Mouse (Mus musculus) CH12.LX (cell line): Measurements from ENCODE around the gene Gm17304. TPM values are rescaled to one million over a fixed set of nuclear protein-coding genes. Genes with fewer than 3 reads are reported as not detected.

Experiments used
- DNase-seq: peaks from one replicate; pipeline ENCODE4 v3.0.0-alpha.2; 2013; ENCODE audit errors: extremely low read depth
- H3K27ac ChIP-seq: 2 replicates; pipeline ENCODE4 v1.5.1; 2012; ENCODE audit warnings: low read depth, mild to moderate bottlenecking, control low read depth, moderate library complexity; ENCODE audit not compliant: insufficient read depth
- H3K27me3 ChIP-seq: replicated peaks from 2 replicates; pipeline ENCODE3; 2012; ENCODE audit warnings: inconsistent platforms
- H3K36me3 ChIP-seq, 2 experiments: replicated peaks in 1 of 2; 2 replicates each; pipeline versions ENCODE3 to v1.6.1; 2012; ENCODE audit warnings: inconsistent platforms in 1 of 2, low read length in 1 of 2, mild to moderate bottlenecking in 1 of 2, mixed read lengths in 1 of 2, moderate library complexity in 1 of 2; ENCODE audit not compliant: control insufficient read depth in 1 of 2, insufficient read depth in 1 of 2
- H3K4me1 ChIP-seq, 2 experiments: 2 replicates each; pipeline ENCODE4 v1.6.1; 2012; ENCODE audit warnings: inconsistent platforms in 1 of 2, moderate library complexity in 1 of 2; ENCODE audit not compliant: insufficient read depth in 2 of 2, control insufficient read depth in 1 of 2
- H3K4me2 ChIP-seq: 2 replicates; pipeline ENCODE4 v1.6.1; 2012; ENCODE audit warnings: low read depth, mild to moderate bottlenecking, control low read depth; ENCODE audit not compliant: poor library complexity, insufficient read depth, severe bottlenecking
- H3K4me3 ChIP-seq, 3 experiments: fragments of 150-350 bp in 1 of 3; sonication (generic) in 1 of 3; replicated peaks in 1 of 3; 2 replicates each; pipeline versions ENCODE3 to v1.5.1; 2011 to 2012; ENCODE audit warnings: low read depth in 2 of 3, low read length in 2 of 3, mild to moderate bottlenecking in 2 of 3, moderate library complexity in 2 of 3, control low read depth in 1 of 3, improper control_type of control experiment in 1 of 3, inconsistent platforms in 1 of 3, mixed read lengths in 1 of 3; ENCODE audit not compliant: poor library complexity in 1 of 3
- H3K79me2 ChIP-seq: replicated peaks from 2 replicates; pipeline ENCODE4 v1.6.1; 2012; ENCODE audit warnings: mild to moderate bottlenecking, moderate library complexity; ENCODE audit not compliant: control insufficient read depth, poor library complexity, insufficient read depth, severe bottlenecking; ENCODE audit errors: extremely low read depth
- H3K9ac ChIP-seq: 2 replicates; pipeline ENCODE4 v1.6.1; 2012; ENCODE audit warnings: low read depth, mild to moderate bottlenecking, control low read depth, moderate library complexity; ENCODE audit not compliant: insufficient read depth
- H3K9me3 ChIP-seq: replicated peaks from 2 replicates; pipeline ENCODE3; 2012; ENCODE audit warnings: low read length, inconsistent platforms, mixed read lengths
- BHLHE40 ChIP-seq: IDR thresholded peaks from 2 replicates; pipeline ENCODE4 v1.6.1; 2011; ENCODE audit warnings: mild to moderate bottlenecking, low read depth, low read length, improper control_type of control experiment
- CHD2 ChIP-seq: IDR thresholded peaks from 2 replicates; pipeline ENCODE4 v1.6.1; 2011; ENCODE audit warnings: low read length, improper control_type of control experiment
- CTCF ChIP-seq, 2 experiments: IDR thresholded peaks in 1 of 2; conservative IDR thresholded peaks in 1 of 2; 2 replicates each; pipeline ENCODE4 v1.5.1; 2011 to 2012; ENCODE audit warnings: low read depth in 2 of 2, low read length in 2 of 2, improper control_type of control experiment in 1 of 2, inconsistent platforms in 1 of 2, mild to moderate bottlenecking in 1 of 2, moderate library complexity in 1 of 2
- ELF1 ChIP-seq: IDR thresholded peaks from 2 replicates; pipeline ENCODE4 v1.6.1; 2014; ENCODE audit warnings: low read depth, mild to moderate bottlenecking, inconsistent platforms, low read length, improper control_type of control experiment
- EP300 ChIP-seq: IDR thresholded peaks from 2 replicates; pipeline ENCODE4 v1.6.1; 2011; ENCODE audit warnings: low read length, improper control_type of control experiment
- ETS1 ChIP-seq: conservative IDR thresholded peaks from 2 replicates; pipeline ENCODE4 v1.6.1; 2012; ENCODE audit warnings: low read depth, mild to moderate bottlenecking, inconsistent platforms, low read length, improper control_type of control experiment, moderate library complexity
- GABPA ChIP-seq: IDR thresholded peaks from 2 replicates; pipeline ENCODE4 v1.6.1; 2012; ENCODE audit warnings: low read depth, low read length, improper control_type of control experiment, inconsistent platforms; ENCODE audit not compliant: insufficient replicate concordance
- JUND ChIP-seq: conservative IDR thresholded peaks from 2 replicates; pipeline ENCODE4 v1.6.1; 2011; ENCODE audit warnings: low read depth, low read length, improper control_type of control experiment
- MAX ChIP-seq: IDR thresholded peaks from 2 replicates; pipeline ENCODE4 v1.6.1; 2011; ENCODE audit warnings: low read length, improper control_type of control experiment
- MAZ ChIP-seq: IDR thresholded peaks from 2 replicates; pipeline ENCODE4 v1.6.1; 2012; ENCODE audit warnings: low read depth, mild to moderate bottlenecking, inconsistent platforms, low read length, improper control_type of control experiment, moderate library complexity
- MYC ChIP-seq: IDR thresholded peaks from 2 replicates; pipeline ENCODE4 v1.6.1; 2011; ENCODE audit warnings: low read depth, mild to moderate bottlenecking, improper control_type of control experiment, low read length
- NRF1 ChIP-seq: IDR thresholded peaks from 2 replicates; pipeline ENCODE4 v1.6.1; 2014; ENCODE audit warnings: low read depth, mild to moderate bottlenecking, inconsistent platforms, low read length, improper control_type of control experiment, moderate library complexity
- POLR2AphosphoS2 ChIP-seq: IDR thresholded peaks from 2 replicates; pipeline ENCODE4 v1.6.1; 2011; ENCODE audit warnings: low read depth, low read length, improper control_type of control experiment
- RCOR1 ChIP-seq: conservative IDR thresholded peaks from 2 replicates; pipeline ENCODE4 v1.6.1; 2012; ENCODE audit warnings: low read depth, mild to moderate bottlenecking, inconsistent platforms, low read length, improper control_type of control experiment
- TBP ChIP-seq: conservative IDR thresholded peaks from 2 replicates; pipeline ENCODE4 v1.6.1; 2011; ENCODE audit warnings: low read depth, low read length, improper control_type of control experiment
- TCF12 ChIP-seq: IDR thresholded peaks from 2 replicates; pipeline ENCODE4 v1.6.1; 2014; ENCODE audit warnings: low read depth, mild to moderate bottlenecking, inconsistent platforms, low read length, improper control_type of control experiment
- ZC3H11A ChIP-seq: IDR thresholded peaks from 2 replicates; pipeline ENCODE4 v1.6.1; 2012; ENCODE audit warnings: low read depth, mild to moderate bottlenecking, inconsistent platforms, low read length, improper control_type of control experiment
- dilution Hi-C: fragments of 300-500 bp; cut with MboI; formaldehyde crosslinking; loops from 2 replicates; pipeline ENCODE4 v1.14.3; 2020; ENCODE audit warnings: low sequenced_read_pairs; ENCODE audit not compliant: extremely low pct_unique_long_range_greater_than_20kb, extremely low pct_ligation_motif_present
- in situ Hi-C: fragments of 300-500 bp; cut with MboI; formaldehyde crosslinking; loops from 3 replicates; pipeline ENCODE4 v1.14.3; 2019; ENCODE audit warnings: low sequenced_read_pairs, low pct_ligation_motif_present, low pct_unique_long_range_greater_than_20kb, mixed read lengths
- polyA plus RNA-seq: library from polyadenylated mRNA; unstranded; fragments of >175 nt; gene quantifications from 2 replicates; pipeline ENCODE4 v1.2.1, GENCODE M21; 2012; ENCODE audit warnings: low read depth; ENCODE audit not compliant: insufficient read length
- total RNA-seq, 2 experiments: library from RNA; depleted of rRNA; stranded (reverse); fragments of 300-350 nt in 1 of 2; fragments of >200 nt in 1 of 2; gene quantifications; 2 replicates each; pipeline ENCODE4 v1.2.3; 2012 to 2014

Gm17304 gene
- total and polyA plus RNA-seq, 3 experiments, result not detected

GRCm38 (mm10) chr5:106649995-106650394 lies 41.1 kb downstream of the Gm17304 start:
- Histone ChIP-seq H3K4me3 (no peak overlapping the region), H3K79me2 (no peaks in the 10 kb centered on the region), H3K36me3 (peaks cover 7 to 36% of the 10 kb centered on the region in 2 experiments), H3K4me2 (no peak overlapping the region), H3K4me1 (no peaks in the 10 kb centered on the region), H3K27me3 (no peaks in the 10 kb centered on the region), H3K9ac (no peak overlapping the region), H3K27ac (no peak overlapping the region), H3K9me3 (no peaks in the 10 kb centered on the region)
- TF ChIP-seq EP300, result no peak
- TF ChIP-seq JUND, result no peak
- TF ChIP-seq BHLHE40, result no peak
- no peak for TF ChIP-seq ELF1
- no peak for TF ChIP-seq ETS1
- TF ChIP-seq RCOR1, result no peak
- no peak for TF ChIP-seq MAX
- no peak for TF ChIP-seq MYC
- no peak for TF ChIP-seq GABPA
- no peak for TF ChIP-seq POLR2AphosphoS2
- no peak for TF ChIP-seq CTCF (conservative IDR thresholded peaks at IDR 0.05 in 1 of 2, IDR thresholded peaks at IDR 0.05 in 1 of 2; ENCODE audit: low read depth in 2 of 2, low read length in 2 of 2)
- TF ChIP-seq NRF1, result no peak
- no peak for DNase-seq
- in situ Hi-C loops, result no loop called here
- dilution Hi-C loops, result no loop called here

DNA sequence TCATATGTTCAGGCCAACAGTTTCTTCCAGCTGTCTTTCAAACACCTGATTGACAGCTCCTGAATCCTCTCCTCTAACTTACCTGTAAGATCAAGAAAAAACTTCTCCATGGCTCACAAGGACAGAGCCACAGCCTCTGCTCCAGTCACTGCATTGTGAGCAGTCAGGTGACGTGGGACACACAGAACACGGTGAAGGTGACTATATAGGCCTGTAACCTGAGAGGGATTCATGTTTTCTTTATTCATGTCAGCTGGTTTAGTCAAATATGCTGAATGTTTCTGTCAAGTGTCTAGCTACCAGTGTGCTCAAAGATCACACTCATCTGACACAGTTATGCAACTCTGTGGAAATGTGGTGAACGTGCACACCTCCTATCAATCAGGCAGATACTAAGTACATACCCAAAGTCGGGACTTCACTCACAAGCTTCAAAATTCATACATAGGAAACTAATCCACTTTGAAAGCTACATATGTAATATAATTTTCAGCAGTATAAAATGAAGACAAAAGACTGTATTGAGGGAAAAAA lies 43.4 kb downstream of the Gm17304 start:
- Histone ChIP-seq H3K27ac (no peak overlapping the region), H3K4me3 (no peak overlapping the region), H3K36me3 (peaks cover 5 to 40% of the 10 kb centered on the region in 2 experiments), H3K27me3 (no peaks in the 10 kb centered on the region), H3K4me2 (no peak overlapping the region), H3K9ac (no peak overlapping the region), H3K9me3 (no peaks in the 10 kb centered on the region), H3K4me1 (no peaks in the 10 kb centered on the region), H3K79me2 (no peaks in the 10 kb centered on the region)
- dilution Hi-C loops, result no loop called here
- in situ Hi-C loops, result no loop called here
- no peak for DNase-seq
- TF ChIP-seq BHLHE40 (no peak), CHD2 (no peak), NRF1 (no peak), MAZ (no peak), TBP (no peak), GABPA (no peak), POLR2AphosphoS2 (no peak), CTCF (conservative IDR thresholded peaks at IDR 0.05 in 1 of 2, IDR thresholded peaks at IDR 0.05 in 1 of 2; ENCODE audit: low read depth in 2 of 2, low read length in 2 of 2) (no peak), ZC3H11A (no peak), TCF12 (no peak)
